In the genomic region with DNA sequence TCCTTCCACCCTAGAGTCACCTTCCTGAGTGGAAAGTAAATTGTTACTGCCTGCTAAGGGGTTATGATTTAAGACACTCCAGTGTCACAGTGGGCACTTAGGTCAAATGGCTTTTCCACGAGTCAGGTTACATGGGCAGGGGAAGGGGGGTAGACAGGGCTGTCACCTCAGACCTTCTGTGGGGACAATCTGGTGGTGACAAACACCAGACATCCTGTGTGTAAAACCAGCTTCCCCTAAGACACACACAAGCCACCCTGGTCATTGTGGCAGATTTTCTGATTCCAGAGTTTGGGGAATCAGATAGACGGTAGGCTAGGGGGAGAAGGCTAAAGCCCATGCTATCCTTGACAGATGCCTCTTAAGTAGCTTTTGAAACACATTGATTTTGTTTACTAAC, we compare ENCODE assay signal across 14 mouse cellular contexts.
"Had no signal": no experiment of that assay in that cellular context is flagged by ENCODE, and none has a peak within 500 bp of the region (broad histone marks: within the 10 kb centered on the region; RNA-seq: fewer than 3 reads in every experiment).

No protein-coding gene starts in this region.

- H3K9ac ChIP-seq: limb, embryonic 13.5 days; liver, embryonic 14.5 days; midbrain, embryonic 13.5 days; neural tube, embryonic 15.5 days had no signal

- H3K27ac ChIP-seq: limb, embryonic 13.5 days; liver, embryonic 14.5 days; macrophage; midbrain, embryonic 13.5 days; neural tube, embryonic 15.5 days had no signal

- H3K27me3 ChIP-seq: limb, embryonic 13.5 days; midbrain, embryonic 13.5 days; neural tube, embryonic 15.5 days had no signal

- H3K4me1 ChIP-seq: limb, embryonic 13.5 days; midbrain, embryonic 13.5 days; neural tube, embryonic 15.5 days had no signal

- H3K4me2 ChIP-seq: limb, embryonic 13.5 days; midbrain, embryonic 13.5 days; neural tube, embryonic 15.5 days had no signal

- H3K4me3 ChIP-seq: limb, embryonic 13.5 days; midbrain, embryonic 13.5 days; neural tube, embryonic 15.5 days had no signal

- ATAC-seq: midbrain, embryonic 13.5 days had no signal

- DNase-seq: kidney, adult 8-10 months; kidney, postnatal 25 days; layer of hippocampus, adult 9-11 months; layer of hippocampus, postnatal 36 days; lung, adult 2 months; lung, postnatal 14 days; right cerebral cortex, adult 18-20 months; right cerebral cortex, postnatal 25 days; thymus, postnatal 14 days had no signal
